Mouse (Mus musculus) forebrain, embryonic 11.5 days (tissue): Measurements from ENCODE around the gene Ap2a2. TPM values are rescaled to one million over a fixed set of nuclear protein-coding genes. Genes with fewer than 3 reads are reported as not detected.

ENCODE experiments used
- ATAC-seq: fragments of 200-750 bp; cut with Nextera tagmentation; replicated peaks from 2 replicates; pipeline ENCODE4 v1.8.0; 2017; ENCODE audit warnings: moderate TSS enrichment; ENCODE audit not compliant: low FRiP score
- DNase-seq: peaks from one replicate; pipeline ENCODE4 v3.0.0-alpha.2; 2017; ENCODE audit warnings: low spot score
- H3K27ac ChIP-seq: fragments of 300-500 bp; sonication (generic); 2 replicates; pipeline ENCODE4 v1.5.1; 2014; ENCODE audit warnings: low read depth, low read length
- H3K27me3 ChIP-seq: fragments of 300-500 bp; sonication (generic); 2 replicates; pipeline ENCODE4 v1.6.1; 2014; ENCODE audit warnings: mild to moderate bottlenecking, low read length, mixed read lengths; ENCODE audit not compliant: control insufficient read depth, insufficient read depth
- H3K36me3 ChIP-seq: fragments of 300-500 bp; sonication (generic); 2 replicates; pipeline ENCODE4 v1.6.1; 2014; ENCODE audit warnings: mild to moderate bottlenecking, low read length, moderate library complexity, mixed read lengths; ENCODE audit not compliant: control insufficient read depth, insufficient read depth
- H3K4me1 ChIP-seq: fragments of 300-500 bp; sonication (generic); replicated peaks from 2 replicates; pipeline ENCODE4 v1.6.1; 2014; ENCODE audit warnings: low read length, mixed read lengths; ENCODE audit not compliant: control insufficient read depth, insufficient read depth
- H3K4me2 ChIP-seq: fragments of 300-500 bp; sonication (generic); 2 replicates; pipeline ENCODE4 v1.6.1; 2014; ENCODE audit warnings: low read depth, mild to moderate bottlenecking, low read length, moderate library complexity, mixed read lengths; ENCODE audit not compliant: severe bottlenecking
- H3K4me3 ChIP-seq: fragments of 300-500 bp; sonication (generic); 2 replicates; pipeline ENCODE4 v1.5.1; 2014; ENCODE audit warnings: low read depth, low read length
- H3K9ac ChIP-seq: fragments of 300-500 bp; sonication (generic); 2 replicates; pipeline ENCODE4 v1.6.1; 2014; ENCODE audit warnings: low read length
- H3K9me3 ChIP-seq: fragments of 300-500 bp; sonication (generic); 2 replicates; pipeline ENCODE4 v1.6.1; 2016; ENCODE audit warnings: low read length, mixed read lengths; ENCODE audit not compliant: control insufficient read depth
- WGBS: fragments of 180-500 bp; shearing (Covaris S2); extraction: QIAGEN DNeasy Blood & Tissue Kit; methylation state at CpG from one replicate; pipeline ENCODE4 v1.1.7; 2014; 5-methylcytosine and 5-hydroxymethylcytosine counted together
- polyA plus RNA-seq: library from polyadenylated mRNA; unstranded; fragments of >200 nt; fragmentation: Nextera tagmentation; extraction: Ambion mirVana; gene quantifications from 2 replicates; pipeline ENCODE4 v1.2.1, GENCODE M21; 2014

Gene Ap2a2
- polyA plus RNA-seq, 1 experiment from 2014 or later: 106 TPM

GRCm38 (mm10) chr7:141564561-141564960 lies 2.6 kb downstream of the Ap2a2 start:
- H3K9ac ChIP-seq: no peak overlapping the region
- H3K27me3 ChIP-seq: no peaks in the 10 kb centered on the region
- peaks cover 2% of the 10 kb centered on the region; the same call in 1 of the 2 replicates for H3K4me1 ChIP-seq
- H3K4me3 ChIP-seq: no peak overlapping the region
- no peak overlapping the region for H3K4me2 ChIP-seq
- H3K27ac ChIP-seq: no peak overlapping the region
- 81% methylated on average over 7 of the region's 7 CpGs for WGBS
- H3K9me3 ChIP-seq: no peaks in the 10 kb centered on the region
- H3K36me3 ChIP-seq: no peaks in the 10 kb centered on the region
- DNase-seq (no peak), ATAC-seq (no peak)

GRCm38 (mm10) chr7:141566587-141566986 lies 4.6 kb downstream of the Ap2a2 start:
- H3K4me3 ChIP-seq: no peak overlapping the region
- WGBS: 76% methylated on average over 7 of the region's 7 CpGs
- H3K9me3 ChIP-seq: no peaks in the 10 kb centered on the region
- H3K4me1 ChIP-seq: peaks cover 2% of the 10 kb centered on the region; the same call in 1 of the 2 replicates
- DNase-seq: no peak
- H3K4me2 ChIP-seq: no peak overlapping the region
- H3K9ac ChIP-seq: no peak overlapping the region
- no peak for ATAC-seq
- H3K36me3 ChIP-seq: no peaks in the 10 kb centered on the region
- H3K27me3 ChIP-seq: no peaks in the 10 kb centered on the region
- H3K27ac ChIP-seq: no peak overlapping the region

GRCm38 (mm10) chr7:141569283-141569803 lies 7.4 kb downstream of the Ap2a2 start:
- H3K36me3 ChIP-seq: no peaks in the 10 kb centered on the region
- no peaks in the 10 kb centered on the region for H3K27me3 ChIP-seq
- DNase-seq (no peak), ATAC-seq (no peak)
- no peaks in the 10 kb centered on the region for H3K9me3 ChIP-seq
- no peak overlapping the region for H3K27ac ChIP-seq
- no peak overlapping the region for H3K9ac ChIP-seq
- 91% methylated on average over 9 of the region's 9 CpGs for WGBS
- no peak overlapping the region for H3K4me2 ChIP-seq
- H3K4me3 ChIP-seq: no peak overlapping the region
- no peaks in the 10 kb centered on the region for H3K4me1 ChIP-seq

- no peak overlapping the region for H3K9ac ChIP-seq
- 99% methylated on average over 3 of the region's 3 CpGs for WGBS
Observed at GRCm38 (mm10) chr7:141569916-141570315, 7.9 kb downstream of the Ap2a2 start.

GRCm38 (mm10) chr7:141570625-141571295 lies 8.8 kb downstream of the Ap2a2 start:
- Histone ChIP-seq H3K9me3 (no peaks in the 10 kb centered on the region), H3K36me3 (no peaks in the 10 kb centered on the region), H3K4me2 (no peak overlapping the region), H3K27ac (no peak overlapping the region), H3K4me3 (no peak overlapping the region), H3K4me1 (no peaks in the 10 kb centered on the region), H3K27me3 (no peaks in the 10 kb centered on the region), H3K9ac (no peak overlapping the region)
- WGBS: 81% methylated on average over 4 of the region's 4 CpGs
- DNase-seq (no peak), ATAC-seq (no peak)

More at GRCm38 (mm10) chr7:141569916-141570315, 7.9 kb downstream of the Ap2a2 start:
- Histone ChIP-seq H3K9me3 (no peaks in the 10 kb centered on the region), H3K27me3 (no peaks in the 10 kb centered on the region), H3K4me3 (no peak overlapping the region), H3K4me1 (no peaks in the 10 kb centered on the region), H3K36me3 (no peaks in the 10 kb centered on the region), H3K27ac (no peak overlapping the region), H3K4me2 (no peak overlapping the region)
- ATAC-seq: no peak
- no peak for DNase-seq

- Histone ChIP-seq H3K27ac (no peak overlapping the region), H3K27me3 (no peaks in the 10 kb centered on the region), H3K36me3 (no peaks in the 10 kb centered on the region; the same call in 1 of the 2 replicates), H3K4me2 (no peak overlapping the region), H3K9ac (no peak overlapping the region), H3K9me3 (no peaks in the 10 kb centered on the region), H3K4me1 (no peaks in the 10 kb centered on the region), H3K4me3 (no peak overlapping the region)
- no peak for ATAC-seq
- 87% methylated on average over 3 of the region's 3 CpGs for WGBS
- DNase-seq: no peak
Observed at GRCm38 (mm10) chr7:141574041-141574440, 12.1 kb downstream of the Ap2a2 start.

- Histone ChIP-seq H3K4me1 (no peaks in the 10 kb centered on the region), H3K9me3 (no peaks in the 10 kb centered on the region), H3K36me3 (no peaks in the 10 kb centered on the region; the same call in 1 of the 2 replicates), H3K27me3 (no peaks in the 10 kb centered on the region), H3K4me3 (no peak overlapping the region), H3K4me2 (no peak overlapping the region), H3K27ac (no peak overlapping the region), H3K9ac (no peak overlapping the region)
- 78% methylated on average over 3 of the region's 3 CpGs for WGBS
- ATAC-seq (no peak), DNase-seq (no peak)
Observed at GRCm38 (mm10) chr7:141575481-141575880, 13.5 kb downstream of the Ap2a2 start.

- DNase-seq: no peak
Observed at GRCm38 (mm10) chr7:141577801-141578200, 15.8 kb downstream of the Ap2a2 start.

GRCm38 (mm10) chr7:141578511-141578910 lies 16.5 kb downstream of the Ap2a2 start:
- no peaks in the 10 kb centered on the region for H3K27me3 ChIP-seq
- no peak overlapping the region for H3K4me2 ChIP-seq
- WGBS: 100% methylated on average over 1 of the region's 1 CpGs
- no peaks in the 10 kb centered on the region for H3K4me1 ChIP-seq
- DNase-seq (no peak), ATAC-seq (no peak)
- H3K9me3 ChIP-seq: no peaks in the 10 kb centered on the region
- H3K9ac ChIP-seq: no peak overlapping the region
- H3K27ac ChIP-seq: no peak overlapping the region
- H3K36me3 ChIP-seq: no peaks in the 10 kb centered on the region; the same call in 1 of the 2 replicates
- no peak overlapping the region for H3K4me3 ChIP-seq

More at GRCm38 (mm10) chr7:141577801-141578200, 15.8 kb downstream of the Ap2a2 start:
- Histone ChIP-seq H3K4me3 (no peak overlapping the region), H3K4me2 (no peak overlapping the region), H3K9me3 (no peaks in the 10 kb centered on the region), H3K27me3 (no peaks in the 10 kb centered on the region), H3K9ac (no peak overlapping the region), H3K36me3 (no peaks in the 10 kb centered on the region; the same call in 1 of the 2 replicates), H3K27ac (no peak overlapping the region), H3K4me1 (no peaks in the 10 kb centered on the region)
- 82% methylated on average over 3 of the region's 3 CpGs for WGBS
- no peak for ATAC-seq
